Mouse (Mus musculus) olfactory bulb, adult 2 months (tissue): ENCODE measurements around the gene Tmem52. TPM values are rescaled to one million over a fixed set of nuclear protein-coding genes. Genes with fewer than 3 reads are reported as not detected.

ENCODE experiments used
- H3K27ac ChIP-seq: fragments of 200-500 bp; 2 replicates; pipeline ENCODE4 v1.5.1; 2012; ENCODE audit warnings: low read depth, low read length; ENCODE audit not compliant: insufficient read depth
- H3K4me1 ChIP-seq: fragments of 200-500 bp; 2 replicates; pipeline ENCODE4 v1.6.1; 2012; ENCODE audit warnings: low read length; ENCODE audit not compliant: control insufficient read depth, insufficient read depth
- H3K4me3 ChIP-seq: fragments of 200-500 bp; 2 replicates; pipeline ENCODE4 v1.5.1; 2012; ENCODE audit warnings: mild to moderate bottlenecking, low read depth, low read length, moderate library complexity; ENCODE audit not compliant: insufficient read depth
- CTCF ChIP-seq: fragments of 200-500 bp; IDR thresholded peaks from 2 replicates; pipeline ENCODE4 v1.5.1; 2012; ENCODE audit warnings: low read depth, mild to moderate bottlenecking, low read length, moderate library complexity; ENCODE audit not compliant: insufficient read depth
- POLR2A ChIP-seq: fragments of 200-500 bp; IDR thresholded peaks from 2 replicates; pipeline ENCODE4 v1.6.1; 2012; ENCODE audit warnings: mild to moderate bottlenecking, low read depth, low read length, moderate library complexity; ENCODE audit not compliant: insufficient read depth
- WGBS: fragments of 180-500 bp; shearing (Covaris S2); methylation state at CpG from one replicate; pipeline ENCODE4 v1.1.7; 2018; 5-methylcytosine and 5-hydroxymethylcytosine counted together
- polyA plus RNA-seq: library from polyadenylated mRNA; stranded (reverse); fragments of >200 nt; gene quantifications from 2 replicates; pipeline ENCODE4 v1.2.4, GENCODE M21; 2012; ENCODE audit warnings: low replicate concordance; ENCODE audit not compliant: missing spikeins, insufficient read depth, insufficient read length

Tmem52 gene
- polyA plus RNA-seq, 1 experiment: not detected

- WGBS: 32% methylated on average over 3 of the region's 3 CpGs
- peaks cover 2% of the 10 kb centered on the region; the same call in 1 of the 2 replicates for H3K4me1 ChIP-seq
- no peak overlapping the region for H3K27ac ChIP-seq
- H3K4me3 ChIP-seq: no peak overlapping the region
- TF ChIP-seq CTCF (no peak), POLR2A (no peak)
Measured at GRCm38 (mm10) chr4:155487746-155488145, 18.8 kb downstream of the Tmem52 start.

DNA sequence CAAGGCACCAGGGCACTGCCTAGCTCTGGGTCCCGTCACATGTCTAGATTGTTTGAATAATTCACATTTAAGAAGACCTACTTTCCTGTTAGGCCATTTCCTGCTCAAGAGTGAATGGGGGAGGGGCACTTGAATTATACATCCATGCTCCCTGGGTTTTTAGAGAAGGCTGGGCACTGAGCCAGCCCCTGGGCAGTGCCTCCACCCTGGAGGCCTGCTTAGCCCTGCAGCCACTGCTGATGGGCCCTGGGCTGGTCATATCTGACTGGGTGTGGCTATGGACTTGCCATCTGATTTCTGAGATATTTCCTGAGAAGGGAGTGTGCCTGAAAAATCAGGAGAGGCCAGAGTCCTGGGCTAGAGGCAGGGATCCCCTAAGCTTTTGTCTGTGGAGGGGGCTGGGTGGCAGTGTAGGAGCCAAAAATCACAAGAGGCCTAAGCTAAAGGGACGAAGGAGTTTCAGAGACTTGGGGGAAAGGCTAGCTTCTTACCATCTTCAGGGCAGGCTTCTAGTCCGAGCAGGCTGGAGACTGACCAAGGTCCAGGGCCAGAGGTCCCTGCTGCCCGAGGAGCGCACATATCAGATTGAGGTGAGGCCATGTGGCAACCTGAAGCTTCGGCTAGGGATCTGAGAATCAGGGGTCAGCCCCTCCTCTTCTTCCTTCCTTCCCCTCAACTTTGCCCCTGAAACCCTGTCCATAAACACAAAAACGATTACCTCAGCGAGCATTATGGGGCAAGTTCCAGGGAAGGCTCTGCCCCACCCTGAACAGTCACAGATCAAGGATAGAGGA, 19.5 kb downstream of the Tmem52 start:
- 69% methylated on average over 8 of the region's 8 CpGs for WGBS
- no peak overlapping the region for H3K27ac ChIP-seq

DNA sequence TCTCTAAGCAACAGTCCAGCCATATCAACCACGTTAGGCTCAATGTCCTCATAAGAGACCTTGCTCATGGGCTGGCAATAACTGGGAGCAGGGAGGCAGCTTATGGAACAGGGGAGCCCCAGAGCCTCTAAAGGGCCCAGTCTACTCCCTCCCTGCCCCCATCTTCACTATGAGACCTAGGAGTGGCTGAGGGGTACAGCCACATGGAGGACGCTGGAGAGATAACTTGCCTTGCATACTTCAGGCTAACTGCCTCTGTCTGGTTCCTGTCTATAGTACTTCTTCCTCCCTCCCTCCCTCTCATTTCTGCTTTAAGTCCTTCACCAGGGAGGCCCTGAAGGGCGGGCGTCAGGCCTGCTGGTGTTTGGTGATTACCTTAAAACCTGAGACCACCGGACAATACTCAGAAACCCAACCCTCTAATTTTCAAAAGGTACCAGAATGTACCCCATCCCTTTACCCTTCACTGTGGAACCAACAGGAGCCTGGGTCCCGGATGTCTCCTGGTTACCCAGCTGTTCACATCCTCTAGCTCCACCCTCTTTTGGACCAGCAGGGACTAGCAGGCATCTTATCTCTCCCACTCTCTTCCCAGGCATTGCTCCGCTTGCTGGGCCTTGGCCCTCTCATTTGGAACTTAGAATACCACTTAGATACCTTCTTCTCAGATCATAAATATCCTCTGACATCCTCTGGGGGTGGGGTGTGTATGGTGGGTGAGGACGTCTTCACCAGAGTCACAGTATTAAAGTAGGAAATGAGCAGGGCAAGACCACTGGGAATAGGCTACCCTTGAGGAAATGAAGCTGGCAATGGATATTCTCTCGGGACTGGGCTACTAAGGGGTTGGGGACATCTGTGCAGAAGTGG, 20.4 kb downstream of the Tmem52 start:
- no peak for TF ChIP-seq POLR2A
- no peak for TF ChIP-seq CTCF
- no peak overlapping the region for H3K27ac ChIP-seq
- peaks cover 5% of the 10 kb centered on the region; the same call in 1 of the 2 replicates for H3K4me1 ChIP-seq
- WGBS: 86% methylated on average over 9 of the region's 9 CpGs
- no peak overlapping the region for H3K4me3 ChIP-seq

More for the DNA sequence above, 19.5 kb downstream of the Tmem52 start:
- no peak overlapping the region for H3K4me3 ChIP-seq
- H3K4me1 ChIP-seq: peaks cover 2% of the 10 kb centered on the region; the same call in 1 of the 2 replicates
- TF ChIP-seq CTCF (no peak), POLR2A (no peak)

DNA sequence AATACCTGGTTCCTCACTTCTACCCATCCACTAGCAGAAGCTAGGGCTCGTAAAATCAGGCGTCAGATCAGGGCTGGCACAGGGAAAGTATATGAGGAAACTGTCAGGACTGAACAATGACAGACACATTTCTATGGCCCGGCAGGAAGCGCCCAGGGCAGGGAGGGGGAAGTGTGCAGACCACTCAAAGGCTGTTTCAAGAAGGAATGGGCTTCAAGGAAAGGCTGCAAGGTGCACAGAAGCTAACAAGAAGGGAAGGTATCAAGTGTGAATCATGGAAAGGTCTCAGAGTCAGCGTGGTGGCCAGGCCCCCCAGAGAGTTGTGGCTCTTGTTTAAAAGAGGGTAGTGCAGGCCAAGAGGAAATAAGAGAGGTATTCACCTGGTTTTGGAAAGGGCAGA, 21.5 kb downstream of the Tmem52 start:
- WGBS: 9% methylated on average over 5 of the region's 5 CpGs
- TF ChIP-seq POLR2A: no peak
- TF ChIP-seq CTCF: no peak
- H3K27ac ChIP-seq: peak overlapping the region; percentile 93; the same call in 1 of the 2 replicates
- H3K4me3 ChIP-seq: peak overlapping the region; percentile 97
- H3K4me1 ChIP-seq: peaks cover 9% of the 10 kb centered on the region; the same call in 1 of the 2 replicates

GRCm38 (mm10) chr4:155490990-155491504, 22.1 kb downstream of the Tmem52 start, which contains the start of gene Gnb1:
Gene Gnb1 (plus strand): TSS chr4:155491361.
- Histone ChIP-seq H3K27ac (peak within 1 kb of the TSS; percentile 93), H3K4me3 (peak within 1 kb of the TSS; percentile 97), H3K4me1 (peaks cover 9% of the 10 kb centered on the region; the same call in 1 of the 2 replicates)
- TF ChIP-seq POLR2A (peak; percentile 36; the same call in 1 of the 2 replicates), CTCF (no peak)
- WGBS: under 1% methylated on average over 46 of the region's 60 CpGs

GRCm38 (mm10) chr4:155491529-155492130, 22.7 kb downstream of the Tmem52 start:
- no peak for TF ChIP-seq POLR2A
- no peak for TF ChIP-seq CTCF
- peaks cover 9% of the 10 kb centered on the region; the same call in 1 of the 2 replicates for H3K4me1 ChIP-seq
- H3K27ac ChIP-seq: peak overlapping the region; percentile 82
- 1% methylated on average over 54 of the region's 54 CpGs for WGBS
- H3K4me3 ChIP-seq: peak overlapping the region; percentile 97

DNA sequence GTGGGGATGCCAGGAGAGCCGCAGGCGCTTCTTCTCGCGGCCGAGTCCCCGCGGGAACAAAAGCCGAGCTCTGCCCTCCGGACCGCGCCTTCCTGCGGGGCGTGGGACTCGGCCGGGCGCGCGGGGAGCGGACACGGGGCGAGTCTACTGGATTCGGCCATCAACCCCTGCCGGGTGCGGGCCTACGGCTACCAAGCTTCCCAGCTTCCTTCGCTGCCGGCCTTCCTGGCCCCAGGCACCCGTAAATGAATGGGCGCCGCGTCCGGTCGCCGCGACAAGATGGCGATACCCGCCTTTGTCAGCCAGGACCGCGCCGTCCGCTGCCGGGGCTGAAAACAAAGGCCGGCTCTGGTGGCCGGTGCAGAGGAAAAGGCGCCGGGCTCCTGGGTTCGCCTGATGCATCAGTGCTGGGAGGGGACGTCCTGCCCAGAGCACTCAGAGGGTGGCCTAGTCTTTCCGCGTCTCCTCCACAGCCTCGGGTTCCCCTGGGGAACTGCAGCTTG, 23.3 kb downstream of the Tmem52 start:
- under 1% methylated on average over 51 of the region's 51 CpGs for WGBS
- peaks cover 9% of the 10 kb centered on the region; the same call in 1 of the 2 replicates for H3K4me1 ChIP-seq
- H3K27ac ChIP-seq: peak overlapping the region; percentile 82
- TF ChIP-seq CTCF (no peak), POLR2A (no peak)
- peak overlapping the region; percentile 97 for H3K4me3 ChIP-seq

DNA sequence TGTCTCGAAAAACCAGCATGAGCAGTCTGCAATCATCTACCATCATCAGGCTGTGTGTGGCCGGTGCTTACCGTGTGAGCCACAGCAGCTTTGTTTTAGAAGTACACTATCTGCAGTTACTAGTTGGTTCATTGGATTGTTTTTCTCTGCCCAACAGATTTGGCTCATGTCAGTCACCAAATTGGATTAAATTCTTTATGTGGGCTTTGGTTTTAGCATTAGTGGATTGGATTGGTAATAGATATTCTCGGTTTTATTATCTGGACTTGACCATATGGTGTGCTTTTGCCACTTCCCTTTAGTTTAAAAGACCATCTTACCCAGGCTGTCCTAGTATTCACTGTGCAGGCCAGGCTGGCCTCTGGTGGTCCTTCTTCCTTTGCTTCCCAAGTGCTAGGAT, 26.0 kb downstream of the Tmem52 start:
- no peak for TF ChIP-seq POLR2A
- no peak for TF ChIP-seq CTCF
- Histone ChIP-seq H3K4me1 (peaks cover 9% of the 10 kb centered on the region; the same call in 1 of the 2 replicates), H3K27ac (no peak overlapping the region), H3K4me3 (no peak overlapping the region)
- WGBS: 33% methylated on average over 4 of the region's 4 CpGs
